Mouse (Mus musculus): ENCODE measurements around the gene Gm8165.
"Not testable (repeated sequence)": the region's sequence is repeated elsewhere in the genome, so short reads cannot be mapped to it uniquely, and the experiment has no call there.

Gm8165 gene

GRCm38 (mm10) chr14:43677099-43677498 lies at the start of gene Gm8165:
Gene Gm8165, minus strand, starts transcription at chr14:43677199.
- not testable (repeated sequence) for DNase-seq

- not testable (repeated sequence) for DNase-seq
Measured at GRCm38 (mm10) chr14:43697621-43698020, 20.6 kb upstream of the Gm8165 start, which contains the start of gene Gm7324. Gene Gm7324, plus strand, starts transcription at chr14:43697828.
